Mouse (Mus musculus): ENCODE data around the gene Magea1. TPM values are rescaled to one million over a fixed set of nuclear protein-coding genes. Genes with fewer than 3 reads are reported as not detected.
"Not testable (repeated sequence)": the region's sequence is repeated elsewhere in the genome, so short reads cannot be mapped to it uniquely, and the experiment has no call there.

Gene Magea1
- not detected for total RNA-seq (2021)
- long read RNA-seq, experiment 1: 0 reads
- long read RNA-seq, experiment 2: 0 reads

GRCm38 (mm10) chrX:155089693-155090092 is at the start of gene Magea1:
Gene Magea1, minus strand, starts transcription at chrX:155089793.
- DNase-seq (ENCODE audit: low spot score in 2 of 2): not testable (repeated sequence)

GRCm38 (mm10) chrX:155128312-155128711 is 38.7 kb upstream of the Magea1 start, which contains the start of gene Cldn34b2:
Gene Cldn34b2, minus strand, starts transcription at chrX:155128412.
- not testable (repeated sequence) for DNase-seq (ENCODE audit: low spot score in 2 of 2)

GRCm38 (mm10) chrX:155098024-155098423 is 8.4 kb upstream of the Magea1 start:
- DNase-seq (ENCODE audit: low spot score in 2 of 2): no peak

GRCm38 (mm10) chrX:155093566-155093965 is 4.0 kb upstream of the Magea1 start, which contains the start of gene Magea2:
Gene Magea2, minus strand, starts transcription at chrX:155093666.
- DNase-seq (ENCODE audit: low spot score in 2 of 2): not testable (repeated sequence)

- not testable (repeated sequence) for DNase-seq (ENCODE audit: low spot score in 2 of 2)
These were observed 26.5 kb downstream of the Magea1 start, which contains the start of gene Magea5 for GRCm38 (mm10) chrX:155063045-155063444. Gene Magea5, minus strand, starts transcription at chrX:155063145.

Other genes with a start within 250 kb of the Magea1 start
- not detected for gene Cldn34b1, start 199.5 kb downstream of the Magea1 start, total RNA-seq (2021)
- gene Magea6, start 153.8 kb downstream of the Magea1 start, total RNA-seq (2021): not detected
- not detected for gene Magea3, start 140.3 kb downstream of the Magea1 start, total RNA-seq (2021)
- not detected for gene Magea8, start 93.9 kb downstream of the Magea1 start, total RNA-seq (2021)
- gene Magea5, start 26.6 kb downstream of the Magea1 start, total RNA-seq (2021): not detected
- not detected for gene Magea2, start 3.9 kb upstream of the Magea1 start, total RNA-seq (2021)
- gene Cldn34b2, start 38.6 kb upstream of the Magea1 start, total RNA-seq (2021): not detected
- 10 to 100 TPM; 25.5 to 39.9 TPM for gene Sat1, start 126.7 kb upstream of the Magea1 start, total RNA-seq (2021)
- gene Acot9, start 172.7 kb upstream of the Magea1 start, total RNA-seq (2021): 10 to 100 TPM; 36.3 to 36.5 TPM

All from gastrocnemius, postnatal 4 days (tissue).